Mouse (Mus musculus) common myeloid progenitor, adult 5-6 weeks (primary cell): ENCODE measurements around the gene Hmgcl. TPM values are rescaled to one million over a fixed set of nuclear protein-coding genes. Genes with fewer than 3 reads are reported as not detected.
A peak's percentile ranks its signal among the peaks of the same experiment; 100 is the strongest.

ENCODE experiments used
- ATAC-seq: replicated peaks from 2 replicates; pipeline ENCODE4 v1.8.0; 2016; ENCODE audit warnings: low read depth, mild to moderate bottlenecking, moderate TSS enrichment, inconsistent platforms; ENCODE audit not compliant: poor library complexity, severe bottlenecking
- total RNA-seq: library from RNA; stranded (forward); fragments of 200-1000, 187-1606 nt; gene quantifications from 2 replicates; pipeline ENCODE4 v1.2.3, GENCODE M21; 2017

The Hmgcl gene
- total RNA-seq, 1 experiment from 2014 or later: 23.8 TPM

DNA sequence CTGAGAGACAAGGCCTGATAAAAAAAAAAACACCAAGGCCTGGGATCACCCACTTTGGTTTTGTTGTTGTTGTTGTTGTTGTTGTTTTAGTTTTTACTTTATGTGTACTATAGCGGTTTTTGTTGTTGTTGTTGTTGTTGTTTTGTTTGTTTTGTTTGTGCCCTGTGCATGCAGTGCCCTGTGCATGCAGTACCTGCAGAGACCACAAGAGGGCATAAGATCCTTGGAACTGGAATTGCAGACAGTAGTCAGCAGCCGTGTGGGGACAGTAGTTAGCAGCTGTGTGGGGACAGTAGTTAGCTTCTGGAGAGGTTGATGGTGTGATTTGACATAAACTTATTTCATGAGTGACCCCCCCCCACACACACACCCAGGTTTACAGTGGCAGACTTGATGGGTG is 8.0 kb downstream of the Hmgcl start:
- peak; percentile 77 for ATAC-seq

DNA sequence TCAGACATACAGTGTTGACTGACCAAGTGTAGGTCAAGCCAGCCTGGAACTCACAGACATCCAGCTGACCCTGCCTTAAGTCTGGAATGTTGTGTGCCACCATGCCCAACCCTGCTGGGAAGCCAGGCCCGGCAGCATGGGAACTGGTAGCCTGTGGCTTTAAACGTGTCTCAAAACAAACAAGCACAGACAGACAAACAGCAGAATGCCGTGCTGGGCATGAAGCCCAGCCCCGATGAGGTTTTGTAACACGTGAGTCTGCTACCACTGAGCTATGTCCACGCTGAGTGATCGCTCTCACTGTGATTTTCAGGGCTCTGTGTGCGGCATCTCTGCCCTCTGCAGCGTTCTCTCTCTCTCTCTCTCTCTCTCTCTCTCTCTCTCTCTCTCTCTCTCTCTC is 9.6 kb downstream of the Hmgcl start:
- no peak for ATAC-seq

- no peak for ATAC-seq
Measured at GRCm38 (mm10) chr4:135958354-135958753, 12.1 kb downstream of the Hmgcl start.

GRCm38 (mm10) chr4:135960717-135961116 is 14.5 kb downstream of the Hmgcl start:
- ATAC-seq: peak; percentile 55

DNA sequence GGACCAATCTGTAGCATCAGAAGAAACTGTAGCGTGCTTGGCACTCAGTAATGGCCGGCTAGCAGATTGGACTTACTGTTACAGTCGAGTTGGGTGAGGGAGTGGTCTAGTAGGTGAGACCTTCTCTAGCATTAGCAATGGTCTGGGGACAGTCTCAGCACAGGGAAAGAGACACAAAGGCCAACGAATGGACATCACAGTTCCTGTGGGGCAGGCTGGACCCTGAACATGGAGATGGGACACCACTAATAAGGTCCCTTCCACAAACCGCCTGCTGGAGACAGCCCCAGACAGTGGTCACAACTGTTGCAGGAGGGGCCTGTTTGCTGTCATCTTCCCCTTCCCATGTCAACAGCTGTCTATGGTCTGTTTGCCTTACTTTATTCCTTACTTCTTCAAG is 15.5 kb downstream of the Hmgcl start:
- ATAC-seq: no peak

DNA sequence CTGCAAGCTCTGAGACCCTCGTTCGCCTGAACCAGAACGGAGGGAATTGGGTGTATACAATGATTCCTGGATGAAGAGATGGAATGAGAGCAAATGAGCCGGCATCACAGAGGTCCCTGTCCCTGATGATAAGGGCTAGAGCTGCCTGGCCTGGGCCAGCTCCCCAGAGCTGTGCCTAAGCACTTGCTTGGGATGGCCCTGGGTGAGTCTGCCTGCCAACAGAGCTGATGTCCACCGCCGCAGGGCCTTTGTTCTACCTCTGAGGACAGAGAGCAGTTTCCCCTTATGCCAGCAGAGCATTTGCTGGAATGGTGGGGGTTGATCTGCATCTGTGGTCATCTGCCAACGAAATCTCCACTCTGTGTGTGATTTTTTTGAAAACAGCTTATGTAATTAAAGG is 15.9 kb downstream of the Hmgcl start:
- ATAC-seq: no peak

- ATAC-seq: no peak
Measured at GRCm38 (mm10) chr4:135962946-135963345, 16.7 kb downstream of the Hmgcl start.

DNA sequence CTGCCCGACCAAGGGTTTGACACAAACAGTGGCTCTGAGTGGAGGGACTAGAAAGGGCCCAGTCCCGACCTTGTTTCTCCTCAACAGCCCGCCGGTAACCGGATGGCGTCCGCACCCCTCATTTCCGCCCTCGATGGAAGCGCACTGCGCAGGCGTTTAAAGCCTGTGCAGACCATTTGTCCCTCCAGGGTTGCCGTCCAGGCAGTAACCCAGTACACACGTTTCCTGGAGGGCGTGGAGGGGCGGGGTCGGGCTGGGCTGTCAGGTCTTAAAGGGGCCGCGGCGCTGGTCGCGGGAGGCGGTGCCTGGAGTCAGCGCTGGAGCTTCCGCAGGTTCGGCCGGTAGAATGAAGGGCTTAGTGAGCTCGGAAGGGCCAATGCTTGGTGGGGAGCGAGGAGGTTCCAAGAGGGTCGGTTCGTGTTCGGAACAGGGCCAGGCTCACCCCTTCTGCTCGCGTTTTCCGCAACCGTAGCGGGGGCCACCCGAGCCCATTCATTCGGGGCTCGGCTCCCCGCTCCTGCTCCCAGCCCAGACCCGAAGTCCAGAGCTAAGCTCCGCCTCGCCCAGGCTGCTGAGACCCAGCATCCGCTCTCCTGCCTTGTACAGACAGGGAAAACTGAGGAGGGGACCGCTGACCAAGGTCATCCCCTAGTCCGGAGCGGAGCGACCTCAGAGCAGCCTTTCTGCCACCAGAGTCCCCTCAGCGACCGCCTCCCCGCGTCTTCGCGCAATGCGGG is 17.4 kb downstream of the Hmgcl start, which contains the start of gene Gale:
Gene Gale, plus strand, starts transcription at position 271 of the 737 bp plus-strand sequence.
- ATAC-seq: peak; percentile 85

- ATAC-seq: peak; percentile 12; the same call in 1 of the 2 replicates
Measured at GRCm38 (mm10) chr4:135964426-135964825, 18.2 kb downstream of the Hmgcl start.

DNA sequence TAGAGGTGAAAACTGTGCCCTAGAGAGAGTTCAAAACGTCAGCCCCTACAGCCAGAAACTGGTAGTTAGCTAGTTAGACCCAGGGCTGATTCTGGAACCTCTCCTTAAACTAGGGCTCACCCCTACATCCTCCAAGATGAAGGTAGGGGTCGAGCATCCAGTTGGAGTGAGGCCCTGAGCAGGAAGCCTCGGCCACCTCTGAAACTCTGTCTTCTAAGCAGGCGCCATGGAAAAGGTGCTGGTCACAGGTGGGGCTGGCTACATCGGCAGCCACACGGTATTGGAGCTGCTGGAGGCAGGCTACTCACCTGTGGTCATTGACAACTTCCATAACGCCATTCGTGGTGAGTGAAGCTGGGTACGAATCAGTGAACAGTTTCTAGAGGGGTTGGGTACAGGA is 18.9 kb downstream of the Hmgcl start:
- no peak for ATAC-seq

DNA sequence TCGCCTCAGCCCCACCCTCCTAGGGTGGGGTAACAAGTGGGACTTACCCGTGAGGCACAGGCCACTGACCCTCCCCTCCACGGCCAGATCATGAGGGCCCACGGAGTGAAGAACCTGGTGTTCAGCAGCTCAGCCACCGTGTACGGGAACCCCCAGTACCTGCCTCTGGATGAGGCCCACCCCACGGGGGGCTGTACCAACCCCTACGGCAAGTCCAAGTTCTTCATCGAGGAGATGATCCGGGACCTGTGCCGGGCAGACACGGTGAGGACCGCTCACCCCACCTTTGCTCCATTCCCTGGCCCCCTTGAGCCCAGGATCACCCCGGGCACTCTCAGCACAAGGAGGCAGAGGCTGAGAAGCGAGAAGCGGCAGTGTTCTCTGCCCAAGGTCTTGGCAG is 20.0 kb downstream of the Hmgcl start:
- no peak for ATAC-seq

GRCm38 (mm10) chr4:135967086-135967760 is 21.0 kb downstream of the Hmgcl start:
- no peak for ATAC-seq

GRCm38 (mm10) chr4:135968271-135968869 is 22.1 kb downstream of the Hmgcl start:
- ATAC-seq: no peak

GRCm38 (mm10) chr4:135969070-135969750 is 23.0 kb downstream of the Hmgcl start:
- no peak for ATAC-seq

GRCm38 (mm10) chr4:135970585-135970984 is 24.3 kb downstream of the Hmgcl start:
- ATAC-seq: no peak

- no peak for ATAC-seq
Measured at GRCm38 (mm10) chr4:135971805-135972555, 25.7 kb downstream of the Hmgcl start.

- peak; percentile 53 for ATAC-seq
Measured at GRCm38 (mm10) chr4:135972556-135972906, 26.3 kb downstream of the Hmgcl start, which contains the start of gene Lypla2. Lypla2 (minus strand) TSS chr4:135972626.

- peak; percentile 20; the same call in 1 of the 2 replicates for ATAC-seq
Measured at GRCm38 (mm10) chr4:135972911-135973811, 26.9 kb downstream of the Hmgcl start.

GRCm38 (mm10) chr4:135976146-135976545 is 29.9 kb downstream of the Hmgcl start:
- ATAC-seq: no peak
